Mouse (Mus musculus) sigmoid colon, adult 10 weeks (tissue): ENCODE measurements around the gene Dnajc1. TPM values are rescaled to one million over a fixed set of nuclear protein-coding genes. Genes with fewer than 3 reads are reported as not detected.

Experiments
- polyA plus RNA-seq: library from polyadenylated mRNA; stranded (reverse); fragments of 350-450 nt; fragmentation: Illumina TruSeq; extraction: RNeasy Lipid Tissue Mini Kit (QIAGEN cat#74804); gene quantifications from one replicate; pipeline ENCODE4 v1.2.3, GENCODE M21; 2014; ENCODE audit warnings: low read depth, low replicate concordance

The Dnajc1 gene
- polyA plus RNA-seq, result 43.1 TPM

DNA sequence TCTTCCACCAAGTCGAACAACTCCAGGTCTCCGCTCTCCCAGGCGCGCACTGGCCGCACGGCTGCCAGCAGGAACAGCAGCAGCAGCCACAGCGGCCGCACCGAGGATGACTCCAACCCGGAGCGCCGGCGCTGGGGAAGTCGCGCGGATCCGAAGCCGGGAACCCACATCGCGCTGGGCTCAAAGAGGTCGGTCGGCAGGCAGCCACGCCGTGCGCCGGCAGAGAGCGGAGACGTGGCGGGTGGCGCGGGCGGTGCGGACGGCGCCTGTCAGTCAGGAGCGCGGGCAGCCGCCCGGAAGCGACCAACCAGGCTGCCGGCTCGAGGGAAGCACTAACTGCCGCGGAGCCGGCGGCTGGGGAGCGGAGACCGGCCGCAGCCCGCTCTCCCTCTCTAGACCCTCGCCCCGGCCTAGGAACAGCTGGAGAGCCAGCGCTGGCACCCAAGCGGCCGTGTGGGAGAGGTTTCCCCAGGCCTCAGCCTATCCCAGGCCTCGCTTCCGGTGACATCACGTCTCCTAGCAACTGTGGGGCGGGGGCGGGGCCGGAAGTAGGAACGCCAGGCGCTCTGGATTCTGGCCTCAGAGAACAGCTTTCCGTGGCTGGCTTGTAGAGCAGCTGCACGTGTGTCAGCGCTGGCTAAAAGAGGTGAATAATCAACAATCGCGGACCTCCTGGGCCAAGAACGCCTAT lies at the start of gene Dnajc1:
Gene Dnajc1, minus strand, starts transcription at position 500 of the 691 bp plus-strand sequence.

